8 mouse cellular contexts compared by ENCODE assay signal in the genomic region with DNA sequence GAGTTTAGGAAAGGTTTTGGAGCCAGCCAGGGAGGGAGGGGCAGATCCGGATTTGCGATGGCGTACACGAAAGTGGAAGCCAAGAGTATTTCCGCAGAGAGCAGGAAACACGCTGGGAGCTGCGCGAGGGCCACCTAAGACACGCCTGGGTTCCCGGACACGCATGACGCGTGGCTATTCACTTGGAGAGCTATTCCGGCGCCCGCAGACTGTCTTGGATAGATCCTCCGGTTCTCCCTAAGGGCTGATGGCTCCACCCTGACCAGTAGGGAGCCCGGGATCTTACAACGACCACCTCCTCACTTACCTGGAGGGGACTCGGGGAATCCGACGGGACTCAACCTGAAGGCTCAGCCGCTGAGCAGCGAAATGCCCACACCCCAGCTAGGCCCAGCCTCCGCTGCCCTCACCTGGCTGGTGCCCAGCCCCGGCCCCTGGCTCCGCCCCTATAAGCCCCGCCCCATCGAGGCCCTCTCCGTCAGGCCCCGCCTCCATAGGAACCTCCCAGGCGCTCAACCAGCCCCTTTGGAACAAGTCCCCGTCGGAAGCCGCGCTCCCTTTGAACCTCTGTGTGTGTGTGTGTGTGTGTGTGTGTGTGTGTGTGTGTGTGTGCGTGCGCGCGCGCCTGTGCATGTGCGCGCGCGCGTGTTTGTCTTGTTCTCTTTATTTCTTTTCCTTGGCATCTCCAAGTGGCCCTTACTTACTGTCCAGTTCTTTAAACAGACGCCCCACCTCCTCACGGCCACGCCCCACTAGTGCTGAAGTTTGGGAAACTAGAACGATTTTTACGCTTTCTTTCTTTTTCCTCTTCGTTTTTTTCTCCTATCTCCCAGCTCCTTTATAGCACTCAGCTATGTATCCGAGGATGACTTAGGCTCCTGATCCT. TPM values are rescaled to one million over a fixed set of nuclear protein-coding genes. Genes with fewer than 3 reads are reported as not detected.
A peak's percentile ranks its signal among the peaks of the same experiment; 100 is the strongest.
DNase-seq lines count a peak whose midpoint lies in the region; ATAC-seq lines count a peak whose summit lies in the region.

No protein-coding gene starts in this region.

- peak overlapping the region; percentile 62 for H3K9ac ChIP-seq in hindbrain, embryonic 13.5 days

- peak overlapping the region; percentile 68 for H3K4me2 ChIP-seq in hindbrain, embryonic 13.5 days

- peak; percentile 66 for ATAC-seq in hindbrain, embryonic 13.5 days (ENCODE audit: low FRiP score)

- H3K27me3 ChIP-seq in hindbrain, embryonic 13.5 days: peaks cover 65% of the 10 kb centered on the region

- no peak overlapping the region for H3K27ac ChIP-seq in hindbrain, embryonic 13.5 days

- peak; percentile 94 for DNase-seq in NIH3T3 (ENCODE audit: low read depth)
- DNase-seq in cerebellum, adult 9-10 months: peak; percentile 86
- DNase-seq in frontal cortex, adult 2 months (ENCODE audit: extremely low spot score in 1 of 2, low spot score in 1 of 2): peak; percentile 20 to 60
- peak; percentile 56 for DNase-seq in layer of hippocampus, postnatal 36 days
- peak; percentile 96 for DNase-seq in lung, postnatal 36 days
- DNase-seq in retina, embryonic 14.5 days (ENCODE audit: low spot score): peak; percentile 72
- DNase-seq in thymus, postnatal 4 days: peak; percentile 93

- WGBS in hindbrain, embryonic 13.5 days: 1% methylated on average over 52 of the region's 53 CpGs

- H3K4me3 ChIP-seq in hindbrain, embryonic 13.5 days: peak overlapping the region; percentile 46

- no peaks in the 10 kb centered on the region for H3K36me3 ChIP-seq in hindbrain, embryonic 13.5 days

- H3K9me3 ChIP-seq in hindbrain, embryonic 13.5 days: no peaks in the 10 kb centered on the region

- H3K4me1 ChIP-seq in hindbrain, embryonic 13.5 days (replicated peaks): peaks cover 23% of the 10 kb centered on the region

RNA-seq across cellular contexts. Expression of gene Vav1, which starts 3.5 kb away (rescaled TPM):
- 3.1 and 4.4 TPM in 2 replicates for polyA plus RNA-seq in frontal cortex, adult 2 months (2012; rRNA removed)
- 1.8 and 2.2 TPM in 2 replicates for polyA plus RNA-seq in hindbrain, embryonic 13.5 days (2015; fragmentation: Nextera tagmentation; extraction: Ambion mirVana)
- total RNA-seq in layer of hippocampus, postnatal 36 days (2021): 1 to 10 TPM; 3.0 to 3.7 TPM

RNA-seq across cellular contexts. Expression of gene Trip10, which starts 26.1 kb away (rescaled TPM):
- polyA plus RNA-seq in frontal cortex, adult 2 months (2012; rRNA removed): 7.9 and 10.0 TPM in 2 replicates
- polyA plus RNA-seq in hindbrain, embryonic 13.5 days (2015; fragmentation: Nextera tagmentation; extraction: Ambion mirVana): 12.5 and 14.6 TPM in 2 replicates
- total RNA-seq in layer of hippocampus, postnatal 36 days (2021): 1 to 10 TPM; 7.9 to 8.2 TPM

RNA-seq across cellular contexts. Expression of gene Gpr108, which starts 27.1 kb away (rescaled TPM):
- 25.0 and 26.1 TPM in 2 replicates for polyA plus RNA-seq in frontal cortex, adult 2 months (2012; rRNA removed)
- 22.4 and 23.8 TPM in 2 replicates for polyA plus RNA-seq in hindbrain, embryonic 13.5 days (2015; fragmentation: Nextera tagmentation; extraction: Ambion mirVana)
- 10 to 100 TPM; 23.6 to 25.4 TPM for total RNA-seq in layer of hippocampus, postnatal 36 days (2021)

RNA-seq across cellular contexts. Expression of gene C3, which starts 47.4 kb away (rescaled TPM):
- 0.18 and 1.6 TPM in 2 replicates for polyA plus RNA-seq in frontal cortex, adult 2 months (2012; rRNA removed)
- polyA plus RNA-seq in hindbrain, embryonic 13.5 days (2015; fragmentation: Nextera tagmentation; extraction: Ambion mirVana): 1.3 TPM in 2 replicates
- 1 to 10 TPM; 1.1 to 2.4 TPM for total RNA-seq in layer of hippocampus, postnatal 36 days (2021)

Comparison
In these comparisons a context has a peak if more than half of its experiments do, and no peak if none do; other contexts are left out.
1. DNase-seq: peak in every context shown above with its lines; median percentile 96 in lung, postnatal 36 days; 94 in NIH3T3; 93 in thymus, postnatal 4 days; 86 in cerebellum, adult 9-10 months; 72 in retina, embryonic 14.5 days; 56 in layer of hippocampus, postnatal 36 days; 40 in frontal cortex, adult 2 months.